Mouse (Mus musculus) brain, embryonic 14.5 days (tissue): ENCODE data around the gene Sh3bgrl3.

ENCODE experiments used
- CTCF ChIP-seq: fragments of 200-500 bp; IDR thresholded peaks from 2 replicates; pipeline ENCODE4 v1.5.1; 2012; ENCODE audit warnings: inconsistent platforms, mild to moderate bottlenecking, moderate library complexity, borderline replicate concordance; ENCODE audit not compliant: insufficient read depth, insufficient read length; ENCODE audit errors: extremely low read depth
- POLR2A ChIP-seq: fragments of 200-500 bp; IDR thresholded peaks from 2 replicates; pipeline ENCODE4 v1.6.1; 2012; ENCODE audit warnings: mild to moderate bottlenecking, inconsistent platforms, borderline replicate concordance; ENCODE audit not compliant: poor library complexity, insufficient read depth, insufficient read length, severe bottlenecking; ENCODE audit errors: extremely low read depth

DNA sequence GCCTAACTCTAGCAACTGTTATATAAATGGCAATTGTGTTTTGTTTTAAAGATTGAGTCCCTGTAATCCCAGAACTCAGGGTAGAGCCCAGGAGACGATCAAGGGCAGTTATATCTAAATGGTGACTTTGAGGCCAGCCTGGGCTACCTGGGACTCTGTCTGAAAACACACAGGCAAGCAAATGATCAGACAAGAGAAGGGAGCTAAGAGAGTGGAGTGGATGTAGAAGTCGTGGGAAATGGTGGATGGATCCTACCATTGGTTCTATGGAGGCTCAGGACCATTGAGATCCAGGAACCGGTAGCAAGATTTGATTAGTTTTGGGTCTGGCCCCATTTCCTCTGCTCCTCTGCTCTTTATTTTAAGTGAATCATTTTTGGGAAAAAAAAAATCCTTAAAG lies 32.5 kb downstream of the Sh3bgrl3 start:
- TF ChIP-seq CTCF, result no peak
- no peak for TF ChIP-seq POLR2A
